Mouse (Mus musculus) embryonic fibroblast, embryonic 13.5 days (primary cell): ENCODE measurements around the gene Cadm4.

Source experiments
- CTCF ChIP-seq: IDR thresholded peaks from 2 replicates; pipeline ENCODE4 v1.5.1; 2011; ENCODE audit warnings: mild to moderate bottlenecking, control low read depth, low read length, moderate library complexity, borderline replicate concordance; ENCODE audit not compliant: insufficient read depth
- POLR2A ChIP-seq: IDR thresholded peaks from 2 replicates; pipeline ENCODE4 v1.6.1; 2011; ENCODE audit warnings: low read depth, mild to moderate bottlenecking, control low read depth, low read length, moderate library complexity

DNA sequence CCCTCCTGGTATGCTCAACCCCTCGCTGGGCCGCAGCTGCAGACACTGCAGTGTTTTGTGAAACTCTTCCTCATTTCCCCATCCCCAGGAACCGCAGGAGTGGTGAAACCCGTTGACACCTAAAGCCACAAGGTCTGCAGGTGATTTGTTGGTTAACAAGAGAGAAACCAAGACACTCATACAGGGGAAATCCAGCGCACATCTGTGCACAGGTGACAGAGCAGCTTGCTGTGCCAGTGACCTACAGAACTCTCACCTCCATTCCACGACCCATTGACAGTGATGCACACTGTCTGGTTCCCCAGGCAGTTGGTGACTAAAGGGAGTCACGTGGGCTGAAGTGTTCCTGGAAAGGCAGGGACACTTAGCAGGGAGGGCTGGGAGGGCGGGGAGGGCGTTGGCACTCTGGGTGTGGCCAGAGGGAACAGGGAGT lies 31.2 kb upstream of the Cadm4 start:
- TF ChIP-seq CTCF (no peak), POLR2A (no peak)
